Mouse (Mus musculus) bone marrow, adult 2 months (tissue): ENCODE measurements around the gene Lca5l.

Experiments
- CTCF ChIP-seq: fragments of 200-500 bp; IDR thresholded peaks from 2 replicates; pipeline ENCODE4 v1.5.1; 2011; ENCODE audit warnings: low read length, control low read depth; ENCODE audit not compliant: control insufficient read depth, insufficient read depth
- POLR2A ChIP-seq: fragments of 200-500 bp; IDR thresholded peaks from 2 replicates; pipeline ENCODE4 v1.6.1; 2011; ENCODE audit warnings: low read depth, mild to moderate bottlenecking, control low read depth, low read length, borderline replicate concordance; ENCODE audit not compliant: control insufficient read depth

- TF ChIP-seq POLR2A: no peak
- peak; percentile 56; the same call in 1 of the 2 replicates for TF ChIP-seq CTCF
Measured at GRCm38 (mm10) chr16:96112769-96113168, 79.3 kb downstream of the Lca5l start.
